Mouse (Mus musculus) heart, postnatal 0 days (tissue): ENCODE results near the gene Hrc.

Experiments used
- CTCF ChIP-seq: IDR thresholded peaks from 2 replicates; pipeline ENCODE4 v1.5.1; 2016; ENCODE audit warnings: antibody characterized with exemption, control low read depth, low read depth
- EP300 ChIP-seq: IDR thresholded peaks from 2 replicates; pipeline ENCODE4 v1.6.1; 2016; ENCODE audit warnings: antibody characterized with exemption, low read depth

DNA sequence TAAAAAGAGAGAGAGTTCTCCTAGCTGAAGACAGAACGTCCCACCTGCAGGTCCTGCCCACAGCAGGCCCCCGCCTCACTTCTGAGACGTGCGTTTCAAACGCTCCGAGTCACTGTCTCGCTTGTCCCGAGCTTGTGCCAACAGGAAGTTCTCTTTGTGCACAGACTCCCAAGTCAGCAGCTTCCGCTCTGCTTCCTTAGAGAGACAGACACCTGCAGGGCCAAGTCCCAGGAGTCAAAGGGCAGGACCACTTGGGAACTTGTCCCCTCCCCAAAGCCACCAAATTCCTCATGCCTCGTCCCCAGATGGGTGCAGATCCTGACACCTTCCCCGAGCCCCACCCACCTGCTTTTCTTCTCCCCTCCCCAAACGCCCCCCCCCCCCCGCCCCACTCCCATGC is 30.2 kb upstream of the Hrc start:
- no peak for TF ChIP-seq CTCF
- TF ChIP-seq EP300, result no peak
